In the genomic region with DNA sequence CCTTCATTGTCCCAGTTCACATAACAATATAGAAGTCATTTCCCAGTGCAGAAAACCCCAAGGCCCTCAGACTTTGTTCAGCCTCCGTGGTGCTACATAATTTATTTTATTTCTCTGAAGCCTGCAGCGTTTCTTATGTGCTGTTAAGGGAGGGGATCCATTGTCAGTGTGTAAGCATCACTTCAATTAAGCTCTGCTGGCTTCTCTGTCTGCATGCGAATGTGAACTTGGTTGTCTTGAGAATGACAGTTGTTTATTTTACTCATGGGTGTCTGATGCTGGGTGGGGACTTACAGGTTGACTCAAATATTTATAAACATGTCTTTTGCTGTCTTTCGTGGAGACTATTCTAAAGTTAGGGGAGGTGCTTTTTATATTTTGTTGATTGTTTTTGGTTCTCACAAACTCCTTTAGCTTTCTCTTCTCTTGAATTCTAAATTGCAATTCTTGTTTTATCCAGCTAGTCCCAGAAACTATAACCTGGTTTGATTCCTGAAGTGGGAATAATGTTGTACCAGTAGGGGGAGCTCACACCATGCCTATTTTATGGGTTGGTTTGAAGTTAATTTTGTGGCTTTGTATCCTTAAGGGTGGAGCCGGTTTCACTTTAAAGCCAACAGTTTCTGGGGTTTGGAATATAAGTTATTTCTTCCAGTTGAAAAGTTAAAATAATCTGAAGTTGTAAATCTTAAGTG, we compare ENCODE assay signal across 8 mouse cellular contexts.
DNase-seq lines count a peak whose midpoint lies in the region; ATAC-seq and TF ChIP-seq lines count a peak whose summit lies in the region.
"Had no signal": no experiment of that assay in that cellular context is flagged by ENCODE, and none has a peak within 500 bp of the region (broad histone marks: within the 10 kb centered on the region; RNA-seq: fewer than 3 reads in every experiment).

No protein-coding gene starts in this region.

- H3K27me3 ChIP-seq in kidney, embryonic 14.5 days (ENCODE audit: control insufficient read depth, insufficient read depth, low read length): no peaks in the 10 kb centered on the region
- no peaks in the 10 kb centered on the region for H3K27me3 ChIP-seq in liver, embryonic 14.5 days (ENCODE audit: control insufficient read depth, insufficient read depth, low read length)
- H3K27me3 ChIP-seq: liver, embryonic 15.5 days had no signal

- H3K4me1 ChIP-seq in ES-E14 (ENCODE audit: control insufficient read depth in 2 of 2, insufficient read depth in 2 of 2, low read length in 2 of 2, poor library complexity in 1 of 2): no peaks in the 10 kb centered on the region
- 0 out of 2 replicates have a peak, but pooled peaks cover 3% of the 10 kb centered on the region for H3K4me1 ChIP-seq in kidney, embryonic 14.5 days (ENCODE audit: control insufficient read depth, insufficient read depth, low read length)
- no peaks in the 10 kb centered on the region for H3K4me1 ChIP-seq in liver, embryonic 14.5 days (replicated peaks; ENCODE audit: control insufficient read depth in 2 of 2, insufficient read depth in 2 of 2, low read length in 1 of 2)
- H3K4me1 ChIP-seq: liver, embryonic 15.5 days had no signal

- no peak for TF ChIP-seq EP300 in liver, embryonic 14.5 days (IDR thresholded peaks at IDR 0.05; ENCODE audit: low read depth)

- H3K9me3 ChIP-seq in ES-E14 (ENCODE audit: control insufficient read depth, insufficient read depth, low read depth, low read length): no peaks in the 10 kb centered on the region
- no peaks in the 10 kb centered on the region for H3K9me3 ChIP-seq in kidney, embryonic 14.5 days (ENCODE audit: control insufficient read depth, low read length)
- no peaks in the 10 kb centered on the region for H3K9me3 ChIP-seq in liver, embryonic 14.5 days (ENCODE audit: control insufficient read depth, low read length)
- H3K9me3 ChIP-seq: liver, embryonic 15.5 days had no signal

- TF ChIP-seq CTCF in liver, embryonic 14.5 days (IDR thresholded peaks at IDR 0.05; ENCODE audit: low read depth): peak; percentile 42; the same call in 1 of the 2 replicates

- 0 out of 2 replicates have a peak, but pooled peaks have one; percentile 49 for ATAC-seq in kidney, embryonic 14.5 days (ENCODE audit: low FRiP score, low TSS enrichment)
- no peak for ATAC-seq in liver, embryonic 14.5 days (ENCODE audit: insufficient read depth)

- H3K4me3 ChIP-seq in ES-E14 (ENCODE audit: insufficient read depth in 1 of 2, low read depth in 1 of 2, low read length in 2 of 2, poor library complexity in 1 of 2, severe bottlenecking in 1 of 2): no peak overlapping the region
- no peak overlapping the region for H3K4me3 ChIP-seq in kidney, embryonic 14.5 days (ENCODE audit: low read length)
- H3K4me3 ChIP-seq in liver, embryonic 14.5 days (ENCODE audit: insufficient read depth in 1 of 2, low read depth in 2 of 2, low read length in 2 of 2): no peak overlapping the region
- H3K4me3 ChIP-seq: liver, embryonic 15.5 days had no signal

- in situ Hi-C loops in ES-E14 (cut with MboI; ENCODE audit: low sequenced_read_pairs in 2 of 2, unreplicated experiment in 2 of 2): loop anchor here (10.0 to 25.0 kb wide), 2 partner anchors 363 to 625 kb away; no protein-coding TSS in a partner anchor

- peak; percentile 35 for DNase-seq in ES-E14 (ENCODE audit: low read depth, low spot score)
- peak; percentile 71 for DNase-seq in adrenal gland, postnatal 10 days
- DNase-seq in embryo, embryonic 9.5 days (ENCODE audit: extremely low spot score): peak; percentile 74
- peak; percentile 63 to 81 for DNase-seq in heart, adult 9 months (ENCODE audit: low spot score in 2 of 2)
- DNase-seq in liver, embryonic 14.5 days (ENCODE audit: low read depth in 3 of 3, low spot score in 3 of 3): peak; percentile 2 to 10 (median 6)
- DNase-seq in right cerebral cortex, adult 2 months (ENCODE audit: low spot score in 2 of 2): peak; percentile 75 to 84

- H3K36me3 ChIP-seq in ES-E14 (ENCODE audit: control insufficient read depth, insufficient read depth, low read length, poor library complexity, severe bottlenecking): no peaks in the 10 kb centered on the region
- H3K36me3 ChIP-seq in kidney, embryonic 14.5 days (ENCODE audit: control insufficient read depth, insufficient read depth, low read length): no peaks in the 10 kb centered on the region
- no peaks in the 10 kb centered on the region for H3K36me3 ChIP-seq in liver, embryonic 14.5 days (replicated peaks; ENCODE audit: control insufficient read depth, insufficient read depth, low read depth)
- H3K36me3 ChIP-seq: liver, embryonic 15.5 days had no signal

- H3K9ac ChIP-seq in ES-E14 (ENCODE audit: insufficient read depth, low read depth, low read length, poor library complexity, severe bottlenecking): no peak overlapping the region
- H3K9ac ChIP-seq in kidney, embryonic 14.5 days (ENCODE audit: low read depth, low read length): no peak overlapping the region
- H3K9ac ChIP-seq in liver, embryonic 14.5 days (replicated peaks): no peak overlapping the region
- H3K9ac ChIP-seq: liver, embryonic 15.5 days had no signal

- no peak overlapping the region for H3K4me2 ChIP-seq in kidney, embryonic 14.5 days (replicated peaks; ENCODE audit: low read depth, low read length)
- no peak overlapping the region for H3K4me2 ChIP-seq in liver, embryonic 14.5 days (ENCODE audit: low read depth)
- H3K4me2 ChIP-seq: liver, embryonic 15.5 days had no signal

- WGBS in kidney, embryonic 14.5 days: 49% methylated on average over 5 of the region's 5 CpGs
- 33% methylated on average over 5 of the region's 5 CpGs for WGBS in liver, embryonic 14.5 days (ENCODE audit: insufficient replicate concordance)

- H3K27ac ChIP-seq in ES-E14 (ENCODE audit: insufficient read depth, low read depth, low read length, poor library complexity, severe bottlenecking): no peak overlapping the region
- no peak overlapping the region for H3K27ac ChIP-seq in kidney, embryonic 14.5 days (ENCODE audit: low read depth, low read length)
- H3K27ac ChIP-seq in liver, embryonic 14.5 days: no peak overlapping the region
- H3K27ac ChIP-seq: liver, embryonic 15.5 days had no signal

TF ChIP-seq in ES-E14, 5 proteins besides CTCF, POLR2A, EP300 and RAD21:
- no peak for TF ChIP-seq CHD2 (IDR thresholded peaks at IDR 0.05; ENCODE audit: low read depth, low read length)
- TF ChIP-seq HCFC1 (IDR thresholded peaks at IDR 0.05; ENCODE audit: borderline replicate concordance, insufficient read depth, low read length): no peak
- peak; percentile 81 for TF ChIP-seq ZC3H11A (IDR thresholded peaks at IDR 0.05; ENCODE audit: borderline replicate concordance, low read depth, low read length)
- no peak for TF ChIP-seq MAFK (IDR thresholded peaks at IDR 0.05; ENCODE audit: insufficient read depth, low read depth, low read length)

Comparison
In these comparisons a context has a peak if more than half of its experiments do, and no peak if none do; other contexts are left out.
1. DNase-seq: peak in every context shown above with its lines; median percentile 80 in right cerebral cortex, adult 2 months; 74 in embryo, embryonic 9.5 days; 72 in heart, adult 9 months; 71 in adrenal gland, postnatal 10 days; 35 in ES-E14; 6 in liver, embryonic 14.5 days.